Mouse (Mus musculus) lung, postnatal 4 days (tissue): ENCODE results near the gene Ftcd.

Experiments
- DNase-seq, 2 experiments: peaks; one replicate each; pipeline ENCODE4 v3.0.0; 2021

Gene Ftcd

DNA sequence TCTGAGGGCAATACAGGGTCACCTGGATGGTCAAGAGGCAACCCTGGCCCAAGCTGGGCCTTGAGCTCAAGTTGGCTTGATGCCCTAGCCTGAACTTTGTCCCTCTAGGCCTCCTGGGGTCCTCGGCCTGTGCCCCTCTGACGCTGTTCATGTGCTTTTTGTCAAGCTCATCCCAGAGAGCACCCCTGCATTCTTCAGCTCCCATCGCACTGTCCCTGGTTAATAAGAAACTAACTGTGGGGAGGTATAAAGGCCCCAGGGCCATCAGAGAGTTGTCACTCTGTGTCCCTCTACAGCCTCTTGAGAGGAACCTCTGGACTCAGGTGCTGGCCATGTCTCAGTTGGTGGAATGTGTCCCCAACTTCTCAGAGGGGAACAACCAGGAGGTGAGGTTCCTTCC lies at the start of gene Ftcd:
TSS of gene Ftcd (plus strand) at position 275 of the 400 bp plus-strand sequence.
- no peak for DNase-seq

DNA sequence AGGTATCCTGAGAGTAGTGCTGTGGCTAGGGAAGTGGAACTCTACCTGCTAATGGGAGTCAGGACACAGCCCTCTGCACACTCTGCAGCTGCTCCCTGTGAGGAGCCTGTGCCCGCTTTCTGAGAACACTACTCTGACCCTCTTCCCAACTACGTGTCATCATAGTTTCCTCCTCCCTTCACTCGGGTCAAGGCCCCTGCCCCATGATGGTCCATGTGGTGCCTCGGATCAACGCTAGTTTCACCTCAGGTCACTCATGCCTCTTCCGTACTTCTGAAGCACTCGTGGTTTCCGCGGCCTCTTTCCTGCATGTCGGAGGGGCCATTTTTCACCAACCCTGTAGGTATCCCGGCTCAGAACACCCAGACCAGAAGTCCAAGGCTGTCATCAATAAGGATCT lies 44.5 kb upstream of the Ftcd start:
- no peak for DNase-seq

DNA sequence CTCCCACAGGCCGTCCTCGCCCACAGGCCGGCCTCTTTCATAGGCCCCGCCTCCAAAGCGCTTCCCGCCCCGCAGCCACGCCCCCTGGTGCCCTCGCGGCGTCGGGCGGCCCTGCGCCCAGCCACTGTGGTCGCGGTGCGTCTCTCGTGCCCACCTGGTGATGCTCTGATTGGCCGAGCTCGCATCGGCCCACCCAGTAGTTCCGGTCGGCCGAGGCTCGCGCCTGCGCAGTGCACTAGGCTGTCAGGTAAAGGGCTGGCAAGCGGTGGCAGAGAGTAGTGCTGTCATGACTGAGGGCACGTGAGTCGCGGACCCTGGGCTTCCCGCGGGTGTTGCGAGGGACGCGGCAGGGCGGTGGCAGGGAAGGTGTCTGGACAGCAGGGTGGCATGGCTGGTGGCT lies 44.1 kb upstream of the Ftcd start, which contains the start of gene Lss:
TSS of gene Lss (plus strand) at position 214 of the 400 bp plus-strand sequence.
- peak; percentile 97 to 98 for DNase-seq

DNA sequence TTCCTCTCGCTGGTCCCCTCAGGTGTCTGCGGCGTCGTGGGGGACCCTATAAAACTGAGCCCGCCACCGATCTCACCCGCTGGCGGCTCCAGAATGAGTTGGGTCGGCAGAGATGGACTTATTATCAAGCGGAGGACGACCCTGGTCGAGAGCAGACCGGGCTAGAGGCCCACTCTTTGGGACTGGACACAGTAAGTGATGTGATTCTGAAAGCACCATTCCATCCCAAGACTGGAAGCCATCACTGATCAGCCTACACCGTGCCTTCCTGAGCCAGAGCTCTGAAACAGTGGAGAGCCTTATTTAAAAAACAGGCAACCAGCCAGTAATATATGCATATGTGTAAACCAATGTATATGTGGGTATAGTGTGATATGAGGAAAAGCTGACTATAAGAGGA lies 43.6 kb upstream of the Ftcd start:
- no peak for DNase-seq

DNA sequence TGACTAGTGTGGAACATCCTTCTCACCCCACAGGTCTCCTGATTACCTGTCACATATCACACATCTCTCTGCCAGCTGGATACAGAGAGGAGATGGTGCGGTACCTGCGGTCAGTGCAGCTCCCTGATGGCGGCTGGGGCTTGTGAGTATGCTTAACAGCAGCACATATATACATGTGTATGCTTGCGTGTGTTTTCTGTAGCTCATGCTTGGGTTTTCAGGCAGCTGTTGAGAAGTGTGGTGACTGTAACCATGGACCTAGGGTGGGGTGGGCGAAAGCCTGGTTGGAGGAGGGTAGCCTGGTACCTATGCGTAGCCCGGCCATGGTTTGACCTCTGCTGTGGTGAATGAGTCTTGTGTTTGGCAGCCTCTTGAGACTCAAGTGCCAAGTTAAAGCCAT lies 39.9 kb upstream of the Ftcd start:
- DNase-seq = no peak

DNA sequence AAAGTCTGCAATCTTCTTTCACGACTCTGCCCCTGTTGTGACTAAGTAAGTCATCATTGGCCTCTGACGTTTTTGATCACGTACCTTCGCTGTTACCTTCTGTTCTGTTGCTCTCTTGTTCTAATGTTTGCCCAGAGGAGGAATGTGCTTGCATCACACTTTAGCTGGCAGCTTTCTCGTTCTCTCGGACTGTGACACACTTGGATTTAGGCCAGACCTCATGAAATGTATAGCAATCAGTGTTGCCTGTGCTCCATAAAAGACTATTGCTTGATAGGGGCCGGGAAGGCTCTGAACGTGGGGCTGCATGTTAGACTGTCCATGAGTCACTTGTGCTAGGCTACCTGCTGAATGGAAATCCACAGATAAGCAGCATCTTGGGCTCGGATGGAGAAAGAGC lies 37.8 kb upstream of the Ftcd start:
- peak; percentile 31 to 35 for DNase-seq

DNA sequence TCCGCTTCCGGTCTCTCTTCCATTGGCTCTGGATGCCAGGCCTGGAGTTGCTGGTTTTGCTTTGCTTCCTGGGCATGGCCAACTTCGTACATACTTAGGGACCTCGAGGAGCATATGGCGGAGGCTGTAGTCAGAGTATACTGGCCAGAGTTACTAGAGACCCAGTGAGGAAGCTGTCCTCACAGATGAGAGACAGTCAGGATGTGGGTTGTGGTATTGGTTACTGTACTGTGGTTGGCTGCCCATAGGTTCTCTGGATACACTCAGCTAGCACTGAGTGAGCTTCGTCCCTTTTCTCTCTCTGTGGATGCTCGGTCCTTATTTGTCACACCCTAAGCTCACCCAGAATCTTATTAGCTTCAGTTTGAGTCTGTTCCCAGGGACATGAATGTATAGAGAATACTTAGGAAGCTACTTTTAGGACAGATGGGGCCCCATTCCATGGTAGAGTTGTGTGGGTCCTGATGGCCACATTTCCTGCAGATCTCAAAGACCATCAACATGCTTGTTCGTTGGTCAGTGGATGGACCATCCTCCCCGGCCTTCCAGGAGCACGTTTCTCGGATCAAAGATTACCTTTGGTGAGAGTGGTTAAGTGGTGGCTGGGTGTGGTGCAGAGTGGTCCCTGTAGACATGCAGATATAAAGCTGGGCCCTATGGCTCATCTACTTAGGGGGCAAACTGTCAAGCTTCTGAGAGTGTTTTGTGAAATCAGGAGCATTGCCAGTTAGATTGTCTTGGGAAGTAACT lies 33.9 kb upstream of the Ftcd start:
- DNase-seq = no peak

DNA sequence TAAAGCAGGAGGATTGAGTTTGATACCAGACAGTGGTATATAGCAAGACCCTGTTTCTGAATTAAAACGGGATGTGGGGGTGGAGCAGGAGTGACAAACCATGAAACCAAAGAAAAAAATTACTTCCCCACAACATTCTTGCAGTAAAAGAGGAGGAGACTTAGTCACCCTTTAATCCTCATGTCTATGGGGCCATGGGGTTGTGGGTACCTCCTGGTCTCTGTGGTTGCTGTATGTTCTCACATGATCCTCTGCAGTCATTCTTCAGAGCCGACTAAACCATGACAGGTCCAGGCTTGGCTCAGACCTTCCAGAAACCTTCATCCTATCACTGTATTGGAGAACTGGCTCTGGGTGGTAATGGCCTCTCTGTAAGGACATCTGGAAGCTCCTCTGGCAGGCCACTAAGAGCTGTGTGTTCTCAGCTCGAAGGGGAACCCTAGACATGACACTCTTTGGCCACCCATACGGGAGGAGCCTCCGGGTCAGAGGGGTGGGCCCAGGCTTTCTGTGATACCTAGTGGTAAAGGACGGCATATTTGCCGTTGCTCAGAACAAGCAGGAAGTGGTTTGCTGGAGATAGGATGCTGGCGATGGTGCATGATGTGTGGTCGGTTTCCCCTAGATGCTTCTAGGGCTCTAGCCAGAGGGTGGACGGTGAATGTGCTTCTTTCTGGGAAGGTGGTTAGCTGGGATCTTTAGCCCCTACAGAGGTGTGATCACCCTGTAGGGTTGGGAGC lies 32.6 kb upstream of the Ftcd start:
- no peak for DNase-seq

DNA sequence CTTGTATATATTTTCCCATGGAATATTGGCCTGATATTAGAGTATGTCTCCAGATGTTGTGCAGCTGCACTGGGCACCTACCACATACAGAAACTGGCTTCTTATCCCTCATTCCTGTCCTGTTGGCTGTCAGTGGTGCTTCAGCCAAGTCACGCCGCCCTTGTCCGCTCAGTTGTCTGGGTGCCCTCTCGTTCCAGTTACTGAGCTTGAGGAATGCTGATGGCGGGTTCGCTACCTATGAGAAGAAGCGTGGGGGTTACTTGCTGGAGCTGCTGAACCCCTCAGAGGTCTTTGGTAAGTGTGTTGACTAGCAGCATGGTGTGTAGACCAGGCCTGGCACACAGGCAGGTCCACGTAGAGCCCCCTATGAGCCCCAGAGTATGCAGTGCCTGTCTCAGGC lies 28.9 kb upstream of the Ftcd start:
- DNase-seq = peak in 1 of 2 experiments; percentile 10

DNA sequence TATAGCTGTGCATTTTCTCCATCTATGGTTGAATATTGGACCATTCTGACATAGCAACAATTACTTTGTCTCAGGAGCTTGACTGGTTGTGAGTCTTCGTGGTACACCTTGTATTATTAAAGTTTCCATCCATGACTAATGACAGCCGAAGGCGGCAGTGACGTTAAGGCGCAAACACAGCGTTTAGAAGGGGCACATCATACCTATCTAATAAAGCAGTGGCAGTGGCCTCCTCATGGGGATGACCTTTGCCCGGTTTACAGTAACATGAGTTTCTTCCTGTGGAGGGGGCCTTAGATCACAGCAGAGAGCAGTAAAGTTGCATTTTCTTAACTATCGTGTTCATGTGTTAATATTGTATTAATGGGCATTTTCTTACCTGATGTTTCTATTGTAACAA lies 27.2 kb upstream of the Ftcd start:
- DNase-seq = peak in 1 of 2 experiments; percentile 3

DNA sequence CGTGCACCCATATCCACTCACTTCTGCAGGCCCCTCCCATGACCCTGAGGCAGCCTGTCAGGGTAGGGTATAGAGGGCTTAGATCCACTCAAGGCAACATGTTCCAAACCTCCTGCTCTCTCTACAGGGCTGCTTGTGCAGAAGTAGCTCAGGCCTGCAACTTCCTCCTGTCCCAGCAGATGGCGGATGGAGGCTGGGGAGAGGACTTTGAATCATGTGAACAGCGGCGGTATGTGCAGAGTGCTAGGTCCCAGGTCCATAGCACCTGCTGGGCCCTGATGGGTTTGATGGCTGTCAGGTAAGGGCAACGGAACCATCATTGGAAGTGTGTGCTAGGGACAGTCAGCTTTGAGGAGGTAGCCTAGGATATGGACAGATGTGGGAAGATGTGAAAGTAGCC lies 25.0 kb upstream of the Ftcd start:
- no peak for DNase-seq

DNA sequence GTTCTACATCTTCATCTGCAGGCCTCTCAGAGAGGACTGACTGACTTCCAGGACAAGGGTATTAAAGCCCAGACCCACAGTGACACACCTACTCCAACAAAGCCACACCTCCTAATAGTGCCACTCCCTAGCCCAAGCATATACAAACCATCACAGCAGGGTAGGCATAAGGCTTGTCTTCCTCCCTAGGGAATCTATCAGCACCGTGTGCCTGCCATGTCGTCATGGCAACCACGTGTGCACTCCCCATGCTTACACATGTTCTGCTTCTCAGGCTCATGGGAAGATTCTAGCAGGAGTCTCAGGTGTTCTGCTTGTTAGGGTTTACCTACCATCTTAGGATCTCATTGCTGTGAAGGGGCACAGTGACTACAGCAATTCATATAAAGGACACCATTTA lies 23.9 kb upstream of the Ftcd start:
- DNase-seq = no peak

DNA sequence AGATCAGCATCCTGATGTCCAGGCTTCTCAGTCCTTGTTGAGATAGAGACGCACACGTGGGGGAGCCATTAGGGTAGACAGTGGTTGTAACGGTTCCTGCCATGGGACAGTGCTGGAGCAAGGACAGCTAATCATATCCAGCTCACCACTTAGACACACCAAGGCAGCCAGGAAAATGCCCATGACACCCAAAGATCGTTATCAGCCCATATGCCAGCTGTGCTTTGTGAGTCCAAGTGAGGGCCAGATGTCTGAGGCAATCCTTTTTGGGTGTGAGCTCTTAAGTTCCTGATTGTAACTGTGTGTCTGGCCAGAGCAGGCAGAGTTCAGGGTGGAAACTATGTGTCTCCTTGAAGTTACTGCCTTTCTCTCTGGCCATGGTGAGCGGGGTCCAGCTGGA lies 21.4 kb upstream of the Ftcd start:
- peak in 1 of 2 experiments; percentile 55 for DNase-seq

DNA sequence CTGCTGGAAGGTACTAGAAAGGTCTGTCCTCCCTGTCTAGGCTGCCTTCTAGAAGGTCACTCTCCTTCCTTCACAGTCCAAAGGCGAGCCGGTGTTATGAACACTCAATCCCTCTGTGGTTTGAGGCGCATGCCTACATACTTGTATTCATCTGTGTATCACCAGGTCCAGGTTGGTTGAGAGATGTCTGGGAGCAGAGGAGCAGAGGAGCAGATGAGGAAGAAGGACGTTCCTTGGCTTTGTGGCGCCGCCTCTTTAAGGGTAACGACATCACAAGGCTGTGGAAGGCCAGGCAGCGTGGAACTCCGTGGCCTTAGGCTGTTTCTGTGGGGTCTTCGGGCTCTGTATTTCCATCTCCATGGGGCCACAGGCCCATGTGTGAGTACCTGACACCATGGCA lies 13.5 kb upstream of the Ftcd start, which contains the start of gene Spatc1l:
TSS of gene Spatc1l (plus strand) at position 301 of the 400 bp plus-strand sequence.
- DNase-seq = no peak

DNA sequence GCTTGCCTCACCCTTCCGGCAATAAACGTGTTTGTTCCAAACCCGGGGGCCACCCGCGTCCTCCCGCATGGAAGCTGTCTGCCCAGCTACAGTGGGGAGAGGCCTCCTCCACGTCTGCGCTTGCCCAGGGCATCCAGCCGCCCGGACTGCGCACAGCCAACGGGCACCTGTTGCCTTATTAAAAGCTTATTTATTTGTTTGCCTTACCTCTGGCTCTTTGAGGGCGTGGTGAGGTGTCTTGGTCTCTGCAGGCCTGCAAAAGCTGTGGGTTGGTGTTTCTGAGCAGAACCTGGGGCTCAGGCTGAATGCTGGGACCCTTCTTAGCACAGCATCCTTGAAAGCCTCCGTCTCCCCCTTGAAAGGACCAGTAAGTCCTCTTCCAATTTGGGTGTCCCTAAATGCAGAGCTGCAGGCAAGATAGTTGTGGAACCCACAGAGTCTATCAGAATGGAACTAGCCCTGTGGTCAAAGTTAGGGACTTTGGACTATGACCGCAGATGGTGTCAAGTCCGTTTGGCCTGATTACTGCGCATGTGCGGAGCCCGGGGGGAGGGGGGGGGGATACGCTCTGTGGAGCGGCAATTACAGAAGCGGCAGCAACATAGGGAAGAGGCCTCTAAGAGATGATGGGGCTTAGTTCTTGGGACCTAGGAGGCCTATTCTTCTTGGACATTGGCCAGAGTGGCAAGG lies 5.3 kb upstream of the Ftcd start:
- no peak for DNase-seq

DNA sequence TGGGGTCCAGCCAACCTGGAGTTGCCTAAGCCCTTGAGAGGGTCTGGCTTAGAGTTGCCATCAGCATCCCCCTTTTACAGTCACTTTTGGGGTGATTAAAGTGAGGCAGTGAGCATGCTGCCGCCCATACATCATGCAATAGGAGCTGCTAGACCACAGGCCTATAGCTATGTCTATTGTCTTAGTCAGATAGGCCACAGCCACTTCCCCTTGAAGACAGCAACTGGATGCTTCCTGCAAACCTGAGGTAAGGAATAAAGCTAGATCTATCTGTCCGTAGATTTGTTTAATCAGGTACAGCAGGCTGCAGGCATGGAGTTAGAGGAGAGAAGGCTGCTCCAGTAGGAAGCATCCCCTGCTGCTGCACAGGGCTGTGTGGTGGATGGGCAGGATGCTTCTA lies 4.4 kb upstream of the Ftcd start:
- DNase-seq = no peak

DNA sequence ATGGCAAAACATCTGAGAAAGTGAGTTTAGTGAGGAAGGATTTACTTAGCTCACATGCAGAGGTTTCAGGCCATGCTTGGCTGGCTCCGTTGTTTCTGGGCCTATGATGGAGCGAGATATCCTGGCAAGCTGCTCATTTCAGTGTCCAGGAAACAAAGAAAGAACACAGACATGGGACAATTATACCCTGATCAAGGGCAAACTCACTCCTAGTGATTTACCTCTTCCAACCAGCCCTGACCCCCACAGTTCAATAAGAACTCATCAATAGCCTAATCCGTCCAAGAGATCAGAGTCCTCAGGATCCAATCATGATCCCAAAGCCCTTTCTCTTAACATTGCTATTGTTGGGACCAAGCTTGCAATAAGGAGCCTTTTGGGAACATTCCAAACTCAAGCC lies 3.3 kb upstream of the Ftcd start:
- no peak for DNase-seq

DNA sequence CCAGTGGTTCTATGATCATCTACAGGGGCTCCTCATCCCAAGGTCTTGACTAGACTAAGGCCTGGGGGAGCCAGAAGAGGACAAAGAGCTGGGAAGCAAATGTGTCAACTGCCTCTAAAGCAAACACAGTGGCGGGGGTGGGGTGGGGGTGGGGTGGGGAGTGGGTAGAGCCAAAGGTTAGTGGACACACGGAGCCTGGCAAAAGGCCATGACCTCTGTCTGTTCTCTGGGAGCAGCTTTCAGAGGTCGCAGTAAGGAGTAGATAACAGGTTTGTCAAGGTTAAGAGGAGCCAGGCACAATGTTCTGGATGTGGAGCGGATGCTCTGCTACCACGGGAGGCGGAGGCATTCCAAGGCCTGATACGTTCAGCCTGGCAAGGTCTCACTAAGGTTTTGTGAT lies 1.5 kb downstream of the Ftcd start:
- no peak for DNase-seq

DNA sequence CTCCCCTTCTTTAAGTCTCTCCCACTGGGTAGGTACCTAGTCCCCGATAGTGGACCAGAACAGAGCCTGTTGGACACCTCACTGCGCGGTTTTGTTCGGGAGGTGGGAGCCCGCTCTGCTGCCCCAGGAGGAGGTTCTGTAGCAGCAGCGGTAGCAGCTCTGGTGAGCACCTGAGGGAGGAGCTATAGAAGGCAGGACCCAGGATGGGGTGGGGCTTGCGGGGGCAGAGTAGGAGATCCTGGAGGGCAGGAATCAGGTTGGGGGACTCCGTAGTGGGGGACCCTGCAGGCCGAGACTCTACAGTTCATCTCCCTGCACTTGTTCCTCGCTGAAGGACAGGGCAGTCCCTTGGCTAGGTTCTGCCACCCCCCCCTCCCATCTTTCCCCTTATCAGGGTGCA lies 8.7 kb downstream of the Ftcd start:
- no peak for DNase-seq

DNA sequence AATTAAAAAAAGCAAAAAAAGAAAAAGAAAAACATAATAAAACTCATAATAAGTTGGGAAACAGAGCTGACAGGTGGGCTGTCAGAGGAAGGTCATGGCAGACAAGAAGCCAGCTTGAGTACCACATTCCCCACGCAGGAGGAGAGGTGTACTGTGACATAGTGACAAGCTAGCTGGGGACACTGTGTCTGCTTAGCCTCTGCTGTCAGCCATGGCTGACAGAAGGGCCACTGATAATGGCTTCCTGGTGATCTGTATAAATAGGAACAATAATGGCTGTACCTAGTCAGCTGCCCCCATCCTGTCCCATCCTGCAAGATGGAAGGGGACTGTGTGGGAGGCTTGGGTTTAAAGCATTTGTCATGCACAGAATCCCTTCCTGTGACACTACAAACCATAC lies 10.7 kb downstream of the Ftcd start:
- no peak for DNase-seq

DNA sequence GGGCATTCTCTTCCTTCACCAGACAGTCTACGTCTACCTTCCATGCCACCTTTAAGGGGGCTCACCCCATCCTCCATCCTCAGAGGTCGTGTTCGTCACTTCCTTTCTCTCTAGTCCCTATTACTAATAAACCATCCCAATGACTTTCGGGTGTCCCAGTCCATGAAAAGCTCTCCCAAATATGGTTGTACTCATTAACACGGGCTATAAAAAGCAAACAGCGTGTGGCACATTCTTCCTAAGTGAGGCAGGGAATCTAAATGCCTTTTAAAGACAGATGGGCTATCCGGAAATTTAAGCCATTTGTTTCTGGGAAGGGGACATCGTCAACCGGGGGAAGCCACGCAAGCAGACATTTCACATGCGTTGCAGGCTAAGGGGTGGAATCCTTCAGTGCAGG lies 14.7 kb downstream of the Ftcd start:
- DNase-seq = no peak

DNA sequence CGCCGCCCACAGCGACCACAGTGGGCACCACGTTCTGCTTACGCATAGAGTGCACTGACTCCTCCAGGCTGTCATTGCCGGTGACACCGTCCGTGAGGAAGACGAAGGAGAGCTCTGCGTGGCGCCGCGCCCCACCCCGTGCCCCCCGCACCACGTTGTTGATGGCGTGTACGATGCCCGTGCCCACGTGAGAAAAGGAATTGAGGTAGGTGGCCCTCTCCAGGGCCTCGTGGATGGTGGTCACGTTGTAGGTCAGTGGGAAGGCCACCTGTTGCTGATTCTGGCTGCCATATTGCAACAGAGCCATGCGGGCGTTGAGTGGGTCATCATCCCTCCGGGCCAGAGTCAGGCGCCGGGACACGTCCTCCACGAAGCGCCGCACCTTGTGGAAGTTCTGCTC lies 20.9 kb downstream of the Ftcd start:
- DNase-seq = no peak

DNA sequence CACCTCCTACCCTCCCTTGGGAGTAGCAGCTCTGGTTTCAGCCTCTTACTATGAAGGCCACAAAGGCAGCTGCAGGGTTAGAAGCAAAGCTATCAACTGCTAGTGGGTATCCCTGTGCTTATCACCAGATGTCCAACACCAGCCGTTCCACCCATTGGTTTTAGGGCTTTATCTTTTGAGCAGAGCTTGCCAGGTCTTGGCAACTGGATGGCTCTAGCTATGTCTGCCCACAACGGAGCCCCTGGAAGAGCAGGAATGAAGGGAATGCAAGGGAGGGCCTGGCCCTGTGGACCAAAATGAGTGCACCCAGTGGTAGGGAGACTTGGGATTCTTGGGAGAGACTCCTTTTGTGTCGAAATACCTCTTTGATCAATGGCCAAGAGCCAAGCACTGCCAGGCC lies 27.2 kb downstream of the Ftcd start:
- no peak for DNase-seq

DNA sequence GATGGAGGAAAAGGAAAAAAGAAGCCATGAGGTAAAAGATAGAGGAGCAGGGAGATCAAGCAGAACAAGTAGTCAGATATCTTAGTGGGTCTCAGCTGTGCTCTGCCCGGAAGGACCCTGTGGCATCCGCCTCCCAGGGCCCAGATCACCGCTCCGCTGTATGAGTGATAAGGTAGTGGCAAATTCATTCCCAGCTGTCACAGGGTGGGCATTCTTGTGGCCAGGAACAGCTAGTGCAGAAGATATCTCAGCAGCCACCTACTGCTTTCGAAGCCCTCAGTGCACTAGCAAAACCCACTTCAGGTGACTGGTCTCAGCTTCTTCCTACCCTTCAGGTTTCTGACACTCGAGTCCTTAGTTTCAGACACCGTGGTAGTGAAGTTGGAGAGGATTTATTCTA lies 37.0 kb downstream of the Ftcd start:
- peak in 1 of 2 experiments; percentile 12 for DNase-seq
